Mouse (Mus musculus) adrenal gland, adult 18-20 months (tissue): ENCODE results near the gene Sbk1. TPM values are rescaled to one million over a fixed set of nuclear protein-coding genes. Genes with fewer than 3 reads are reported as not detected.
A peak's percentile ranks its signal among the peaks of the same experiment; 100 is the strongest.

Experiments used
- DNase-seq, 2 experiments: peaks; one replicate each; pipeline ENCODE4 v3.0.0; 2021 to 2022; ENCODE audit warnings: low spot score in 2 of 2
- long read RNA-seq, 2 experiments: library from polyadenylated mRNA; stranded (forward); transcript quantifications; one replicate each; pipeline ENCODE4 v2.0.0; 2021
- total RNA-seq, 2 experiments: library from RNA; stranded (reverse); gene quantifications; 1 replicate in 1 of 2; 2 replicates in 1 of 2; pipeline ENCODE4 v1.2.3; 2021

Gene Sbk1
- 10 to 100 TPM; 46.2 to 99.7 TPM for total RNA-seq
- long read RNA-seq, experiment 1, full-length matches to known transcripts = 86 of 101 reads
- long read RNA-seq, experiment 1, partial matches to known transcripts = 8 of 101 reads
- long read RNA-seq, experiment 1, other reads (novel, unspliced or antisense) = 7 of 101 reads
- long read RNA-seq, experiment 2, full-length matches to known transcripts = 105 of 182 reads
- long read RNA-seq, experiment 2, partial matches to known transcripts = 74 of 182 reads
- long read RNA-seq, experiment 2, other reads (novel, unspliced or antisense) = 3 of 182 reads

GRCm38 (mm10) chr7:126271712-126272683, at the start of gene Sbk1:
TSS of gene Sbk1 (plus strand) at chr7:126272619.
- DNase-seq = peak; percentile 93 to 94

GRCm38 (mm10) chr7:126222753-126223152, 49.7 kb upstream of the Sbk1 start:
- DNase-seq = no peak

GRCm38 (mm10) chr7:126226136-126226535, 46.3 kb upstream of the Sbk1 start:
- DNase-seq = no peak

- no peak for DNase-seq
These were observed 41.9 kb upstream of the Sbk1 start for GRCm38 (mm10) chr7:126230357-126231148.

- DNase-seq = no peak
These were observed 39.9 kb upstream of the Sbk1 start for GRCm38 (mm10) chr7:126232345-126233071.

- DNase-seq = no peak
These were observed 37.8 kb upstream of the Sbk1 start for GRCm38 (mm10) chr7:126234611-126235010.

GRCm38 (mm10) chr7:126236083-126236793, 36.2 kb upstream of the Sbk1 start:
- no peak for DNase-seq

GRCm38 (mm10) chr7:126236794-126237192, 35.6 kb upstream of the Sbk1 start:
- no peak for DNase-seq

- no peak for DNase-seq
These were observed 31.5 kb upstream of the Sbk1 start for GRCm38 (mm10) chr7:126240814-126241360.

- no peak for DNase-seq
These were observed 28.2 kb upstream of the Sbk1 start for GRCm38 (mm10) chr7:126244168-126244750.

- DNase-seq = no peak
These were observed 24.3 kb upstream of the Sbk1 start for GRCm38 (mm10) chr7:126248088-126248487.

- no peak for DNase-seq
These were observed 23.7 kb upstream of the Sbk1 start for GRCm38 (mm10) chr7:126248641-126249141.

GRCm38 (mm10) chr7:126249146-126249545, 23.3 kb upstream of the Sbk1 start:
- DNase-seq = no peak

GRCm38 (mm10) chr7:126249986-126250385, 22.4 kb upstream of the Sbk1 start:
- no peak for DNase-seq

GRCm38 (mm10) chr7:126250481-126250880, 21.9 kb upstream of the Sbk1 start:
- no peak for DNase-seq

- no peak for DNase-seq
These were observed 20.7 kb upstream of the Sbk1 start for GRCm38 (mm10) chr7:126251698-126252097.

- no peak for DNase-seq
These were observed 20.2 kb upstream of the Sbk1 start for GRCm38 (mm10) chr7:126252230-126252629.

GRCm38 (mm10) chr7:126260280-126261210, 11.9 kb upstream of the Sbk1 start:
- DNase-seq = peak; percentile 58 to 69
